Mouse (Mus musculus) fibroblast of lung, adult 2 months (primary cell): ENCODE data around the gene Cbfa2t3.

ENCODE experiments used
- DNase-seq: peaks from one replicate; pipeline ENCODE4 v3.0.0-alpha.2; 2011; ENCODE audit warnings: low read depth

The Cbfa2t3 gene

GRCm38 (mm10) chr8:122686879-122687278, 12.0 kb downstream of the Cbfa2t3 start:
- no peak for DNase-seq

GRCm38 (mm10) chr8:122685097-122685861, 13.6 kb downstream of the Cbfa2t3 start:
- no peak for DNase-seq

GRCm38 (mm10) chr8:122682820-122683219, 16.1 kb downstream of the Cbfa2t3 start:
- DNase-seq: no peak

GRCm38 (mm10) chr8:122680171-122680570, 18.7 kb downstream of the Cbfa2t3 start:
- no peak for DNase-seq

- DNase-seq: no peak
These were observed 19.5 kb downstream of the Cbfa2t3 start for GRCm38 (mm10) chr8:122679325-122679920.

- DNase-seq: no peak
These were observed 20.1 kb downstream of the Cbfa2t3 start for GRCm38 (mm10) chr8:122678896-122679210.

- DNase-seq: no peak
These were observed 20.6 kb downstream of the Cbfa2t3 start for GRCm38 (mm10) chr8:122678061-122678895.

- DNase-seq: no peak
These were observed 21.4 kb downstream of the Cbfa2t3 start for GRCm38 (mm10) chr8:122677481-122678021.

- peak; percentile 72 for DNase-seq
These were observed 22.1 kb downstream of the Cbfa2t3 start for GRCm38 (mm10) chr8:122676621-122677480.

- no peak for DNase-seq
These were observed 23.1 kb downstream of the Cbfa2t3 start for GRCm38 (mm10) chr8:122675596-122676420.

GRCm38 (mm10) chr8:122674999-122675398, 23.9 kb downstream of the Cbfa2t3 start:
- no peak for DNase-seq

- no peak for DNase-seq
These were observed 24.9 kb downstream of the Cbfa2t3 start for GRCm38 (mm10) chr8:122673989-122674388.

- no peak for DNase-seq
These were observed 27.0 kb downstream of the Cbfa2t3 start for GRCm38 (mm10) chr8:122671894-122672293.

- DNase-seq: no peak
These were observed 28.2 kb downstream of the Cbfa2t3 start for GRCm38 (mm10) chr8:122670718-122671117.

- no peak for DNase-seq
These were observed 28.9 kb downstream of the Cbfa2t3 start for GRCm38 (mm10) chr8:122670001-122670400.

- DNase-seq: no peak
These were observed 29.5 kb downstream of the Cbfa2t3 start for GRCm38 (mm10) chr8:122669370-122669769.

GRCm38 (mm10) chr8:122667854-122668253, 31.1 kb downstream of the Cbfa2t3 start:
- DNase-seq: no peak

- no peak for DNase-seq
These were observed 32.1 kb downstream of the Cbfa2t3 start for GRCm38 (mm10) chr8:122666827-122667226.

GRCm38 (mm10) chr8:122666338-122666764, 32.6 kb downstream of the Cbfa2t3 start:
- no peak for DNase-seq

- no peak for DNase-seq
These were observed 33.1 kb downstream of the Cbfa2t3 start for GRCm38 (mm10) chr8:122665667-122666316.
